22 mouse cellular contexts compared by ENCODE assay signal in genomic region chr4:46821709-46822108, GRCm38 (mm10).
DNase-seq lines count a peak whose midpoint lies in the region; ATAC-seq lines count a peak whose summit lies in the region.
"Had no signal": no experiment of that assay in that cellular context is flagged by ENCODE, and none has a peak within 500 bp of the region (broad histone marks: within the 10 kb centered on the region; RNA-seq: fewer than 3 reads in every experiment).

No protein-coding gene starts in this region.

- H3K4me1 ChIP-seq in forebrain, embryonic 10.5 days, result peaks cover 19% of the 10 kb centered on the region
- H3K4me1 ChIP-seq in forebrain, embryonic 14.5 days (ENCODE audit: control insufficient read depth, insufficient read depth, low read length), result no peaks in the 10 kb centered on the region
- H3K4me1 ChIP-seq in hindbrain, embryonic 15.5 days (replicated peaks), result peaks cover 17% of the 10 kb centered on the region
- peaks cover 7% of the 10 kb centered on the region; the same call in 1 of the 2 replicates for H3K4me1 ChIP-seq in hindbrain, embryonic 12.5 days
- peaks cover 3% of the 10 kb centered on the region; the same call in 1 of the 2 replicates for H3K4me1 ChIP-seq in midbrain, embryonic 15.5 days
- H3K4me1 ChIP-seq in midbrain, embryonic 10.5 days, result peaks cover 16% of the 10 kb centered on the region
- H3K4me1 ChIP-seq: embryonic facial prominence, embryonic 13.5 days; intestine, embryonic 15.5 days had no signal

- no peaks in the 10 kb centered on the region for H3K36me3 ChIP-seq in forebrain, embryonic 10.5 days (replicated peaks)
- no peaks in the 10 kb centered on the region for H3K36me3 ChIP-seq in forebrain, embryonic 14.5 days (ENCODE audit: control insufficient read depth, insufficient read depth, low read length)
- H3K36me3 ChIP-seq in hindbrain, embryonic 15.5 days, result no peaks in the 10 kb centered on the region
- H3K36me3 ChIP-seq in hindbrain, embryonic 12.5 days, result no peaks in the 10 kb centered on the region
- no peaks in the 10 kb centered on the region; the same call in 1 of the 2 replicates for H3K36me3 ChIP-seq in midbrain, embryonic 15.5 days (replicated peaks)
- no peaks in the 10 kb centered on the region for H3K36me3 ChIP-seq in midbrain, embryonic 10.5 days
- H3K36me3 ChIP-seq: embryonic facial prominence, embryonic 13.5 days; G1E; heart, embryonic 10.5 days; intestine, embryonic 15.5 days had no signal

- no peaks in the 10 kb centered on the region for H3K27me3 ChIP-seq in forebrain, embryonic 10.5 days (ENCODE audit: poor library complexity, severe bottlenecking)
- no peaks in the 10 kb centered on the region for H3K27me3 ChIP-seq in forebrain, embryonic 14.5 days (replicated peaks; ENCODE audit: control insufficient read depth, insufficient read depth, low read length)
- H3K27me3 ChIP-seq in hindbrain, embryonic 15.5 days, result no peaks in the 10 kb centered on the region
- H3K27me3 ChIP-seq in hindbrain, embryonic 12.5 days, result no peaks in the 10 kb centered on the region
- H3K27me3 ChIP-seq in midbrain, embryonic 15.5 days (replicated peaks), result no peaks in the 10 kb centered on the region
- H3K27me3 ChIP-seq in midbrain, embryonic 10.5 days (ENCODE audit: low read depth, poor library complexity, severe bottlenecking), result no peaks in the 10 kb centered on the region
- H3K27me3 ChIP-seq: embryonic facial prominence, embryonic 13.5 days; intestine, embryonic 15.5 days had no signal

- no peak for DNase-seq in forebrain, embryonic 10.5 days (ENCODE audit: extremely low spot score, low spot score)
- DNase-seq in forebrain, embryonic 14.5 days (ENCODE audit: low spot score), result no peak
- no peak for DNase-seq in midbrain, embryonic 10.5 days (ENCODE audit: low spot score)
- peak; percentile 70 for DNase-seq in brain, adult 2 months (ENCODE audit: low read depth, low spot score)
- DNase-seq: adrenal gland, adult 8-10 months; adrenal gland, postnatal 36 days; B cell, adult 2 months; cerebellum, adult 18-20 months; cerebellum, adult 9-11 months; cerebellum, postnatal 36 days; gastrocnemius, postnatal 10 days; heart, adult 18-20 months; heart, postnatal 10 days; heart, postnatal 4 days had no signal

- H3K4me2 ChIP-seq in forebrain, embryonic 14.5 days (ENCODE audit: low read length), result no peak overlapping the region
- no peak overlapping the region for H3K4me2 ChIP-seq in hindbrain, embryonic 15.5 days
- no peak overlapping the region for H3K4me2 ChIP-seq in hindbrain, embryonic 12.5 days (replicated peaks)
- H3K4me2 ChIP-seq in midbrain, embryonic 15.5 days, result no peak overlapping the region
- H3K4me2 ChIP-seq: embryonic facial prominence, embryonic 13.5 days; intestine, embryonic 15.5 days had no signal

- H3K27ac ChIP-seq in forebrain, embryonic 10.5 days, result peak overlapping the region; percentile 8; the same call in 1 of the 2 replicates
- H3K27ac ChIP-seq in forebrain, embryonic 14.5 days (ENCODE audit: low read depth, low read length), result no peak overlapping the region
- H3K27ac ChIP-seq in hindbrain, embryonic 15.5 days (replicated peaks), result peak overlapping the region; percentile 54; the same call in 1 of the 2 replicates
- H3K27ac ChIP-seq in hindbrain, embryonic 12.5 days, result no peak overlapping the region
- peak overlapping the region; percentile 50; the same call in 1 of the 2 replicates for H3K27ac ChIP-seq in midbrain, embryonic 15.5 days
- no peak overlapping the region; the same call in 1 of the 2 replicates for H3K27ac ChIP-seq in midbrain, embryonic 10.5 days (replicated peaks)
- H3K27ac ChIP-seq: embryonic facial prominence, embryonic 13.5 days; heart, embryonic 10.5 days; intestine, embryonic 15.5 days had no signal

- WGBS in forebrain, embryonic 10.5 days, result 84% methylated on average over 11 of the region's 11 CpGs
- WGBS in forebrain, embryonic 14.5 days, result 15% methylated on average over 11 of the region's 11 CpGs
- 57% methylated on average over 11 of the region's 11 CpGs for WGBS in hindbrain, embryonic 15.5 days
- 74% methylated on average over 11 of the region's 11 CpGs for WGBS in hindbrain, embryonic 12.5 days
- 56% methylated on average over 11 of the region's 11 CpGs for WGBS in midbrain, embryonic 15.5 days
- WGBS in midbrain, embryonic 10.5 days, result 88% methylated on average over 11 of the region's 11 CpGs

- no peak overlapping the region for H3K4me3 ChIP-seq in forebrain, embryonic 10.5 days
- no peak overlapping the region for H3K4me3 ChIP-seq in forebrain, embryonic 14.5 days (ENCODE audit: low read depth, low read length)
- H3K4me3 ChIP-seq in hindbrain, embryonic 15.5 days, result no peak overlapping the region
- no peak overlapping the region for H3K4me3 ChIP-seq in hindbrain, embryonic 12.5 days
- no peak overlapping the region for H3K4me3 ChIP-seq in midbrain, embryonic 15.5 days
- H3K4me3 ChIP-seq in midbrain, embryonic 10.5 days, result no peak overlapping the region
- H3K4me3 ChIP-seq: embryonic facial prominence, embryonic 13.5 days; heart, embryonic 10.5 days; intestine, embryonic 15.5 days had no signal

- ATAC-seq in forebrain, embryonic 14.5 days, result no peak
- ATAC-seq in hindbrain, embryonic 15.5 days (ENCODE audit: low FRiP score, low read depth), result no peak
- ATAC-seq in hindbrain, embryonic 12.5 days (ENCODE audit: low FRiP score), result no peak
- ATAC-seq in midbrain, embryonic 15.5 days (replicated peaks), result no peak
- ATAC-seq: CD4-positive, CD25-positive, alpha-beta regulatory T cell, adult 4 months; intestine, embryonic 15.5 days had no signal

- H3K9ac ChIP-seq in forebrain, embryonic 14.5 days (ENCODE audit: low read length), result no peak overlapping the region
- H3K9ac ChIP-seq in hindbrain, embryonic 15.5 days, result no peak overlapping the region
- no peak overlapping the region for H3K9ac ChIP-seq in hindbrain, embryonic 12.5 days
- no peak overlapping the region for H3K9ac ChIP-seq in midbrain, embryonic 15.5 days
- H3K9ac ChIP-seq: embryonic facial prominence, embryonic 13.5 days; intestine, embryonic 15.5 days had no signal

- no peaks in the 10 kb centered on the region for H3K9me3 ChIP-seq in forebrain, embryonic 10.5 days
- no peaks in the 10 kb centered on the region for H3K9me3 ChIP-seq in forebrain, embryonic 14.5 days (replicated peaks; ENCODE audit: control insufficient read depth, low read length)
- H3K9me3 ChIP-seq in hindbrain, embryonic 15.5 days, result no peaks in the 10 kb centered on the region
- H3K9me3 ChIP-seq in hindbrain, embryonic 12.5 days (replicated peaks), result no peaks in the 10 kb centered on the region
- H3K9me3 ChIP-seq in midbrain, embryonic 15.5 days, result no peaks in the 10 kb centered on the region
- H3K9me3 ChIP-seq in midbrain, embryonic 10.5 days (replicated peaks), result no peaks in the 10 kb centered on the region
- H3K9me3 ChIP-seq: embryonic facial prominence, embryonic 13.5 days; heart, embryonic 10.5 days; intestine, embryonic 15.5 days had no signal

Comparison
In these comparisons a context has a peak if more than half of its experiments do, and no peak if none do; other contexts are left out.
1. H3K27ac ChIP-seq: peak in forebrain, embryonic 10.5 days (single experiment), hindbrain, embryonic 15.5 days (single experiment) and midbrain, embryonic 15.5 days (single experiment); none in forebrain, embryonic 14.5 days (single experiment), hindbrain, embryonic 12.5 days (single experiment) and midbrain, embryonic 10.5 days (single experiment).